Mouse (Mus musculus) lung, embryonic 14.5 days (tissue): Measurements from ENCODE around the gene Gpatch8. TPM values are rescaled to one million over a fixed set of nuclear protein-coding genes. Genes with fewer than 3 reads are reported as not detected.

ENCODE experiments used
- ATAC-seq: fragments of 200-750 bp; cut with Nextera tagmentation; 2 replicates; pipeline ENCODE4 v1.8.0; 2017; ENCODE audit warnings: mild to moderate bottlenecking, moderate TSS enrichment, moderate library complexity; ENCODE audit not compliant: insufficient read depth
- DNase-seq: peaks from one replicate; pipeline ENCODE4 v3.0.0-alpha.2; 2015
- H3K27ac ChIP-seq: fragments of 300-500 bp; sonication (generic); 2 replicates; pipeline ENCODE4 v1.5.1; 2014; ENCODE audit warnings: low read depth, mild to moderate bottlenecking, moderate library complexity
- H3K27me3 ChIP-seq: fragments of 300-500 bp; sonication (generic); 2 replicates; pipeline ENCODE4 v1.6.1; 2014; ENCODE audit warnings: low read length, control low read depth; ENCODE audit not compliant: insufficient read depth
- H3K36me3 ChIP-seq: fragments of 300-500 bp; sonication (generic); 2 replicates; pipeline ENCODE4 v1.6.1; 2014; ENCODE audit warnings: control low read depth; ENCODE audit not compliant: insufficient read depth
- H3K4me1 ChIP-seq: fragments of 300-500 bp; sonication (generic); 2 replicates; pipeline ENCODE4 v1.6.1; 2014; ENCODE audit warnings: antibody characterized with exemption, control low read depth; ENCODE audit not compliant: insufficient read depth
- H3K4me2 ChIP-seq: fragments of 300-500 bp; sonication (generic); 2 replicates; pipeline ENCODE4 v1.6.1; 2014; ENCODE audit warnings: mild to moderate bottlenecking
- H3K4me3 ChIP-seq: fragments of 300-500 bp; sonication (generic); 2 replicates; pipeline ENCODE4 v1.5.1; 2014; ENCODE audit warnings: low read depth, low read length
- H3K9ac ChIP-seq: fragments of 300-500 bp; sonication (generic); 2 replicates; pipeline ENCODE4 v1.6.1; 2014
- H3K9me3 ChIP-seq: fragments of 300-500 bp; sonication (generic); 2 replicates; pipeline ENCODE4 v1.6.1; 2016; ENCODE audit warnings: low read depth, low read length, control low read depth
- CTCF ChIP-seq: IDR thresholded peaks from 2 replicates; pipeline ENCODE4 v1.5.1; 2016; ENCODE audit warnings: antibody characterized with exemption, low read depth
- WGBS: fragments of 180-500 bp; shearing (Covaris S2); extraction: QIAGEN DNeasy Blood & Tissue Kit; methylation state at CpG from one replicate; pipeline ENCODE4 v1.1.7; 2014; 5-methylcytosine and 5-hydroxymethylcytosine counted together
- polyA plus RNA-seq: library from polyadenylated mRNA; unstranded; fragments of >200 nt; fragmentation: Nextera tagmentation; extraction: Ambion mirVana; gene quantifications from 2 replicates; pipeline ENCODE4 v1.2.1, GENCODE M21; 2014

Gpatch8 gene
- polyA plus RNA-seq, 1 experiment from 2014 or later = 49.4 TPM

DNA sequence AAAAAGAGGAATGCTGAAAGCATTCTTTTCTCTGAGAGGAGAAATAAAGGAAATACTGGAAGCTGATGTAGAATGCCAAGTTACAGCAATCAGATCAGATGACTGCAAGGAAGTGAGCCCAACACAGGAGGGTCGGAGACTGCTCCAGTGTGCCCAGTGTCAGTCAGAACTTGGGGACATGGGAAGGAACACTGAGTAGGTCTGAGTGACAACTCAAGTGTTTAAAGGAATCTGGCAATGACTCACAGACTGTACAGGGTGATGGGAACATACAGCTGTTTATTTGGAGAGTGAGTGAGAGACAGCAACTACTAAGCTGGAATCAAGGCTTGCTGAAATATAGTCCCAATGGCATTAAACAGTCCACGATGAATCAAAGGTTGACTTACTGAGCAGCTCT is 60.0 kb downstream of the Gpatch8 start:
- ATAC-seq (no peak), DNase-seq (no peak)
- no peaks in the 10 kb centered on the region for H3K27me3 ChIP-seq
- no peaks in the 10 kb centered on the region for H3K9me3 ChIP-seq
- no peak for TF ChIP-seq CTCF
- H3K4me3 ChIP-seq = no peak overlapping the region
- H3K4me1 ChIP-seq = no peaks in the 10 kb centered on the region
- H3K9ac ChIP-seq = no peak overlapping the region
- no peak overlapping the region for H3K27ac ChIP-seq
- 88% methylated on average over 2 of the region's 2 CpGs for WGBS
- H3K4me2 ChIP-seq = no peak overlapping the region
- peaks cover 63% of the 10 kb centered on the region for H3K36me3 ChIP-seq

GRCm38 (mm10) chr11:102495742-102496141 is 60.5 kb downstream of the Gpatch8 start:
- Histone ChIP-seq H3K9me3 (no peaks in the 10 kb centered on the region), H3K4me3 (no peak overlapping the region), H3K9ac (no peak overlapping the region), H3K4me1 (no peaks in the 10 kb centered on the region), H3K27me3 (no peaks in the 10 kb centered on the region), H3K27ac (no peak overlapping the region), H3K4me2 (no peak overlapping the region), H3K36me3 (peaks cover 58% of the 10 kb centered on the region)
- DNase-seq = no peak
- no peak for TF ChIP-seq CTCF
- no peak for ATAC-seq
- 95% methylated on average over 5 of the region's 5 CpGs for WGBS

- Histone ChIP-seq H3K4me1 (no peaks in the 10 kb centered on the region), H3K27me3 (no peaks in the 10 kb centered on the region), H3K4me2 (no peak overlapping the region), H3K9me3 (no peaks in the 10 kb centered on the region), H3K4me3 (no peak overlapping the region), H3K9ac (no peak overlapping the region), H3K27ac (no peak overlapping the region), H3K36me3 (peaks cover 52% of the 10 kb centered on the region)
- TF ChIP-seq CTCF = no peak
- ATAC-seq (no peak), DNase-seq (no peak)
- 91% methylated on average over 6 of the region's 6 CpGs for WGBS
Measured at GRCm38 (mm10) chr11:102495114-102495513, 61.1 kb downstream of the Gpatch8 start.

- Histone ChIP-seq H3K36me3 (peaks cover 46% of the 10 kb centered on the region), H3K4me2 (no peak overlapping the region)
- ATAC-seq = no peak
Measured at GRCm38 (mm10) chr11:102494063-102494650, 62.0 kb downstream of the Gpatch8 start.

DNA sequence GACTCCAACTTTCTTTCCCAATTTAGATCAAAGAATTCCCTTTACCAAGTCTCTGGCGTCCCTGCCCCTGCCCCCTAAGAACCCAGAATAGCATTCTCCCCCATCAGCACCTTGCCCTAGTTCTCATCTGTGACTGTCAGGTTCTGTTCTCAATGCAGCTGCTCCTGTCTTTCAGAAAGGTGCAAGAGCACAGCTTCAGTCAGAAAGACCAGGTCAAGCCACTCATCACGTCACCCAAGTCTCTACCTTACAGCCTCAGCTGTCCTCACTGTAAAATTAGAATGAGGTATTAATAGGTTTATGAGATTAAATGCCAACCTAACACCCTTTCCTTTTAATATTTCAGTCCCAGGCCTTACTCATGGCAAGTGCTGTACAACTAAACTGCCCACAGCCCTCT is 63.0 kb downstream of the Gpatch8 start:
- Histone ChIP-seq H3K4me1 (no peaks in the 10 kb centered on the region), H3K9ac (no peak overlapping the region), H3K4me2 (no peak overlapping the region), H3K27ac (no peak overlapping the region), H3K4me3 (no peak overlapping the region), H3K36me3 (peaks cover 37% of the 10 kb centered on the region), H3K9me3 (no peaks in the 10 kb centered on the region), H3K27me3 (no peaks in the 10 kb centered on the region)
- DNase-seq = no peak
- ATAC-seq = no peak
- WGBS = 82% methylated on average over 2 of the region's 2 CpGs
- TF ChIP-seq CTCF = no peak

More at GRCm38 (mm10) chr11:102494063-102494650, 62.0 kb downstream of the Gpatch8 start:
- no peak for TF ChIP-seq CTCF
- Histone ChIP-seq H3K4me3 (no peak overlapping the region), H3K27ac (no peak overlapping the region), H3K27me3 (no peaks in the 10 kb centered on the region), H3K9ac (no peak overlapping the region), H3K9me3 (no peaks in the 10 kb centered on the region), H3K4me1 (no peaks in the 10 kb centered on the region)
- DNase-seq = no peak
- WGBS = 80% methylated on average over 7 of the region's 7 CpGs

DNA sequence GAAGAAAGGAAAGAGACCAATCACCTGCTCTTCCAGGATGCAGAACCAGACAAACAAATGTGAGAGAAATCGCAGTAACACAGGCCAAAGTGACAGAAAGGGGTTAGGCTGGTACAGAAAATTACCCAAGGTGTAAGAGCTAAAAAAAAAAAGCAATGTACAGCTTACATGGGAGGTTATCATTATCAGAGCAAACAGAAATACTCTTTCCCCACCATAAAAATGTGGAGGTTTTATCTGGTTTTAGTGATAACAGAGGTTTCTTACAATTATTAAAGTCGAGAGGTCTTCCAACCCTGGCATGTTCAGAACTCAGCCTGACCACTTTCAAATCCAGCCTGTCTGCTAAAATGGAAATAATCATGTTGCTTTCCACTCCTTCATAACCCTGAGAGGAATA is 68.3 kb downstream of the Gpatch8 start:
- DNase-seq = no peak
- TF ChIP-seq CTCF = no peak
- WGBS = 78% methylated on average over 2 of the region's 2 CpGs
- Histone ChIP-seq H3K9me3 (no peaks in the 10 kb centered on the region), H3K36me3 (peaks cover 46% of the 10 kb centered on the region), H3K4me3 (no peak overlapping the region), H3K4me2 (no peak overlapping the region), H3K27me3 (no peaks in the 10 kb centered on the region), H3K9ac (no peak overlapping the region), H3K27ac (no peak overlapping the region), H3K4me1 (no peaks in the 10 kb centered on the region)
- ATAC-seq = no peak

DNA sequence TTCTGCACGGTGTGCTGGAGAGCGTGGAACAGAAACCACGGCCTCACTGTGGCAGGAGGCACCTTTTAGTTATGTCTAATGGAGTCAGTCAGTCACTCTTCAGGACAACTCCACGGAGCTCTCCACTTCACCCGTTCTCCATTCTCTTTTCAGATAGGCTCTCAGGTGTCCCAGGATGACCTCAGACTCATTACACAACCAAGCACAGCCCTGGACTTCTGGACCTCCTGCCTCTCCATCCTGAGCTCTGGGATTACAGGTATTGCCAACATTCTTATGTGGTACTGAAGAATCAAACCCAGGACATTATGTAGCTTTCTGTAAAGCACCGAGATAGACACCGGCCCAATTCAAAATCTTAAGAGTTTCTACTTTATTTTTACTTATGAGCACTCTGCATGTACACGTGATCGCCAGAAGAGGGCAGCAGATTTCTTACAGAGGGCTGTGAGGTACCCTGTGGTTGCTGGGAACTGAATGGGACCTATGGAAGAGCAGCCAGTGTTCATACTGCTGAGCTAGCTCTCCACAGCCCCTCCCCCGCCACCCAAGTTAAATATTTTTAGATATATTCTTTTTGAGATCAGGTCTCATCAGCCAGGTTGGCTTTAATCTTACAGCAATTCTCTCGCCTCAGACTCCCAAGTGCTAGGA is 69.3 kb downstream of the Gpatch8 start:
- DNase-seq (peak; percentile 89), ATAC-seq (peak; percentile 75)
- WGBS = 63% methylated on average over 11 of the region's 11 CpGs
- no peaks in the 10 kb centered on the region for H3K4me1 ChIP-seq
- no peak overlapping the region for H3K9ac ChIP-seq
- TF ChIP-seq CTCF = peak; percentile 78
- no peak overlapping the region for H3K4me3 ChIP-seq
- no peaks in the 10 kb centered on the region for H3K9me3 ChIP-seq
- H3K27me3 ChIP-seq = no peaks in the 10 kb centered on the region
- no peak overlapping the region for H3K27ac ChIP-seq
- peaks cover 46% of the 10 kb centered on the region for H3K36me3 ChIP-seq
- no peak overlapping the region for H3K4me2 ChIP-seq
